Mouse (Mus musculus) lung, adult 2 months (tissue): ENCODE measurements around the gene Cdk18.

Source experiments
- CTCF ChIP-seq: fragments of 200-500 bp; IDR thresholded peaks from 2 replicates; pipeline ENCODE4 v1.5.1; 2011; ENCODE audit warnings: mild to moderate bottlenecking, low read length, control low read depth; ENCODE audit not compliant: insufficient read depth
- POLR2A ChIP-seq: fragments of 200-500 bp; IDR thresholded peaks from 2 replicates; pipeline ENCODE4 v1.6.1; 2011; ENCODE audit warnings: low read depth, mild to moderate bottlenecking, control low read depth, low read length, borderline replicate concordance; ENCODE audit errors: extremely low read depth

DNA sequence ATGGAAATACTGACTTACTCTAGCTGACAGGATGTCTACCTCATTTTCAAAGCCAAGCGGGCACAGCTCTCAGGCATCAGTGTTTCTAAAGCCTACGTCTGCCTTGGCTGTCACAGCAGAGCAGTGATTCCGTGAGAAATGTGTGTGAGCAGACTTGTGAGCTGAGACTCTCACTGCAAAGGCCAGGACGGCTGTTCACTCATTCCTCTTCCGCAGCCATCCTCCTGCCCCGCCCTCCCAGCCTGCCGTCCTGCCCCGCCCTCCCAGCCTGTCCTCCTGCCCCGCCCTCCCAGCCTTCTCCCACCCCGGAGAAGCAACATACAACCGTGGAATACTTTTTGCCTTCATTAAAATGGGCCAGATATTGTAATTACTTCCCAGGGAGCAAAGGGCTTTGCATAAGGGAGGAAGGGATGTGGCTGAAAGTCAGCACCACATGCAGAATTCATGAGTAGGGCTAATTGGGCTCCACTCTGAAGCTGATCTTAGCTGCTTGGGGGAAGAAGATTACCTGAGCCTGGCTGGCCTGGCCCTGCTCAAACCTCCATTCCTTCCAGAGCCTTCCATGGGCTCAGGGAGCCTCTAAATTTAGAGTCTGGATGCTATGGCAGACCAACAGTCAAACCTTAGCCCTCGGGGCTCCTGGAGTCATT lies 28.8 kb upstream of the Cdk18 start:
- TF ChIP-seq CTCF (no peak), POLR2A (no peak)
